Mouse (Mus musculus) cerebellum, adult 2 months (tissue): Measurements from ENCODE around the gene Gm6408. TPM values are rescaled to one million over a fixed set of nuclear protein-coding genes. Genes with fewer than 3 reads are reported as not detected.
"Not testable (repeated sequence)": the region's sequence is repeated elsewhere in the genome, so short reads cannot be mapped to it uniquely, and the experiment has no call there.

ENCODE experiments used
- DNase-seq, 2 experiments: peaks; one replicate each; pipeline ENCODE4 v3.0.0; 2021
- H3K27ac ChIP-seq: fragments of 200-500 bp; 2 replicates; pipeline ENCODE4 v1.5.1; 2012; ENCODE audit warnings: low read length, control low read depth, inconsistent platforms; ENCODE audit not compliant: insufficient read depth
- H3K27me3 ChIP-seq: fragments of 200-500 bp; 2 replicates; pipeline ENCODE4 v1.6.1; 2012; ENCODE audit warnings: inconsistent platforms, mild to moderate bottlenecking, low read length, moderate library complexity; ENCODE audit not compliant: control insufficient read depth, insufficient read depth
- H3K4me1 ChIP-seq: fragments of 200-500 bp; 2 replicates; pipeline ENCODE4 v1.6.1; 2011; ENCODE audit warnings: low read length; ENCODE audit not compliant: control insufficient read depth, insufficient read depth
- H3K4me3 ChIP-seq: fragments of 200-500 bp; replicated peaks from 2 replicates; pipeline ENCODE3; 2011; ENCODE audit warnings: mild to moderate bottlenecking, low read depth, low read length, control low read depth; ENCODE audit not compliant: insufficient read depth
- CTCF ChIP-seq: fragments of 200-500 bp; IDR thresholded peaks from 2 replicates; pipeline ENCODE4 v1.5.1; 2011; ENCODE audit warnings: low read depth, mild to moderate bottlenecking, control low read depth, low read length, moderate library complexity, borderline replicate concordance; ENCODE audit not compliant: insufficient read depth
- POLR2A ChIP-seq: fragments of 200-500 bp; IDR thresholded peaks from 2 replicates; pipeline ENCODE4 v1.6.1; 2011; ENCODE audit warnings: low read length, control low read depth, borderline replicate concordance; ENCODE audit not compliant: insufficient read depth
- WGBS: fragments of 180-500 bp; shearing (Covaris S2); methylation state at CpG from one replicate; pipeline ENCODE4 v1.1.7; 2018; 5-methylcytosine and 5-hydroxymethylcytosine counted together
- polyA plus RNA-seq: library from polyadenylated mRNA; depleted of rRNA; stranded (reverse); fragments of >200 nt; gene quantifications from 2 replicates; pipeline ENCODE4 v1.2.3, GENCODE M21; 2012; rRNA removed

Gm6408 gene
- 0.18 and 0.27 TPM in 2 replicates for polyA plus RNA-seq

DNA sequence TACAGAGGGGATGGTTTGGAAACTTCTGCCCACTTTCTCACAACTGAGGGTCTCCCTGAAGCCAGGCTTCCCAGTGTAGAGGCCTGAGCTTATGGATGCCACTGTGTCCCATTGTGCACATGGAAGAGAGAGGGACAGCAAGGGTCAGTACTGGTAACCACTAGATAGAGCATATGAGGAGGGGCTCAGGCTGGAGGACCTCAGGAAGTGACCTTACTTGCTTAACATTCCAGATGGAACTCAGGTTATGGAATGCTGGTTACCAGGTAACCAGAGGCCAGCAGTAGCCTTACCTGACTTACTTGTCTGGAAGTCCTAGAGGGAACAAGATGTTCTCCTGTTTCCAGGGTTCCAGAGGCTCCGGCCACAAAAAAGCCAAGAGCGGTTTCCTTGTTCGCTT is at the start of gene Gm6408:
Gene Gm6408, plus strand, starts transcription at position 301 of the 400 bp plus-strand sequence.
- WGBS = 89% methylated on average over 3 of the region's 3 CpGs
- not testable (repeated sequence) for H3K27ac ChIP-seq

GRCm38 (mm10) chr5:146432476-146432875 is 49.3 kb upstream of the Gm6408 start:
- Histone ChIP-seq H3K27ac (no peak overlapping the region), H3K4me3 (no peak overlapping the region), H3K27me3 (no peaks in the 10 kb centered on the region), H3K4me1 (peaks cover 5% of the 10 kb centered on the region)
- TF ChIP-seq CTCF = no peak
- TF ChIP-seq POLR2A = no peak
- DNase-seq = no peak
- WGBS = 94% methylated on average over 6 of the region's 6 CpGs

More for the DNA sequence above, at the start of gene Gm6408:
- H3K4me1 ChIP-seq, H3K4me3 ChIP-seq, DNase-seq, H3K27me3 ChIP-seq: not testable (repeated sequence)

DNA sequence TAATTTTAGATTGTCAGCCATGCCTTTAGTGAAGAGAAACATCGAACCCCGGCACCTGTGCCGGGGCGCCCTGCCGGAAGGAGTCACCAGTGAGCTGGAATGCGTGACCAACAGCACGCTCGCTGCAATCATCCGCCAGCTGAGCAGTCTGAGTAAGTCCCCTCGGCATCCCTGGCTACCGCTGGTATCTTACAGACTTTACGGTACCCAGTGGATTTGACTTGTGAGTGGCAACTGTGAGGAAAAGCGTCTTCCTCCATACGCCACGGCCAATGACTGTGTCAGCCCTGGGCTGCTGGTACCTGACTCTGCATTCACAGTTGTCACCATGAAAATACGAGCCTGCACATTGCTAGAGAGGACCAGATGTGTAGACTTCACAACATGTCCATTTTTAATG is 46.4 kb upstream of the Gm6408 start:
- Histone ChIP-seq H3K27me3 (no peaks in the 10 kb centered on the region), H3K4me1 (peaks cover 5% of the 10 kb centered on the region; the same call in 1 of the 2 replicates), H3K27ac (no peak overlapping the region), H3K4me3 (no peak overlapping the region)
- TF ChIP-seq POLR2A (no peak), CTCF (no peak)
- DNase-seq = no peak
- WGBS = 84% methylated on average over 16 of the region's 16 CpGs

DNA sequence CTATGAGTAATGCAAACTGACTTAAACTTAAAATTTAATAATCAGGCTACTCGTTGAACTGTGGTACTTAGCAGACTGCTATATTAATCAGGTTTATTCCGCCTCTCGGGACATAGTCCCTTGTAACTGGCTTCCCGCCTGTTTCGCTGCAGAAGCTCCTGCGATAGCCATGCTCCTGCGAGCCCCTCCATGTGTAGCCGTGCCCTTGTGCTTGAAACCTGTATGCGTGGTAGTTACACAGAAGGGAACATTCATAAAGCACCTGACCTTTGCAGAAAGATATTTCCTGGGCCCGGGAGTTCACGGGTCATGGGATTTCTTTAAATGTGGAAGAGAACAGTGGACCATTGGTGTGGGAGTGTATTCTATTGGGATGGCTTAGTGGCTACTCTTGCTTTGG is 45.0 kb upstream of the Gm6408 start:
- no peak for DNase-seq
- no peak for TF ChIP-seq CTCF
- TF ChIP-seq POLR2A = no peak
- Histone ChIP-seq H3K4me3 (no peak overlapping the region), H3K27me3 (no peaks in the 10 kb centered on the region), H3K27ac (no peak overlapping the region), H3K4me1 (0 out of 2 replicates have a peak, but pooled peaks cover under 1% of the 10 kb centered on the region)
- WGBS = 95% methylated on average over 11 of the region's 11 CpGs

DNA sequence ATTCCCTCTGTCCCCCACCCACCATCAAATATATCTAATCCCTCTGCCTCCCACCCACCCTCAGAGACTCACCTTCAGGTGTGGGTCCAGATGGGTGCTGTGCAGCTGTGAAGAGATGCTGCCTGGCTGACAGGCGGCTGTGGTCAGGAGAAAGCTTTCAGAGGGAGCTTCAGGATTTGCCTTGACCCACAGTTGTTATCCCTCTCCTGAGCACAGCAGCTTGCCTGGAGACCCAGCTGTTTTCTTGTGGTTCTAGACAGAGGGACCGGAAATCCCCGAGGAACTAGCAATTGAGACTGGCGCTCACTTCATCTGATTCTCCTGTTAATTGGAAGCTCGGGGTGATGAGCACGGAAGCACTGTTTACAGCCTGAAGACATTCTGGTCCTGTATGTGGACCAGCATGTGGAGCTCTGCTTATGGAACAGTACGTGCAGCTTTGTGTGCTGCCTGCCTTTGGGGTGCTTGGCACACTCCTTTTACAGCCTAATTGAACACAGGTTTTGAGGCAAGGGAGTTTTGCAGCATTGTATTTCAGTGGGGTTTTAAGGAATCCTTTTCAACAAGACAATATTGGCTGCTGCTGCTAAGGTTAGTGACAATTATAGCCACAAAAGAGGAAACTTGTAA is 42.5 kb upstream of the Gm6408 start:
- no peaks in the 10 kb centered on the region for H3K27me3 ChIP-seq
- no peak for DNase-seq
- 93% methylated on average over 7 of the region's 7 CpGs for WGBS
- H3K27ac ChIP-seq = no peak overlapping the region
- H3K4me3 ChIP-seq = no peak overlapping the region
- no peak for TF ChIP-seq POLR2A
- no peak for TF ChIP-seq CTCF
- no peaks in the 10 kb centered on the region for H3K4me1 ChIP-seq

DNA sequence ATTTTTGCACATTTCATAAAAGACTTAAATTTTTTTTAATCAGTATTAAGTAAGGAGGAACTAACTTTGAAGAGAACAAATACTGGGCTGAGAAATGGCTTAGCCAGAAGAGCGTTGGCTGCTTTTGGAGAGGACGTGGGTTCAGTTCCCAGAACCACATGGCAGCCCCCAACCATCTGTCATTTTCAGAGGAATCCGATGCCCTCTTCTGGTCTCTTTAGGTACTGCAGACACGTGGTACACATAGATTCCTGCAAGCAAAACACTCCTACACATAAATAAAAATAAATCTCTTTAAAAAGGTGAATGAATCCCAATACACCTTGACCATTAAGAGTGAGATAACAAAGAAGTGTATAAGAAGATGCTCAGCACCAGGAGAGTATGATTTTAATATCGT is 41.5 kb upstream of the Gm6408 start:
- no peak for DNase-seq
- no peak overlapping the region for H3K4me3 ChIP-seq
- H3K27me3 ChIP-seq = no peaks in the 10 kb centered on the region
- 89% methylated on average over 5 of the region's 5 CpGs for WGBS
- TF ChIP-seq CTCF (no peak), POLR2A (no peak)
- H3K4me1 ChIP-seq = no peaks in the 10 kb centered on the region
- no peak overlapping the region for H3K27ac ChIP-seq

- WGBS = 85% methylated on average over 2 of the region's 2 CpGs
- TF ChIP-seq CTCF (no peak), POLR2A (no peak)
- Histone ChIP-seq H3K4me3 (no peak overlapping the region), H3K27me3 (no peaks in the 10 kb centered on the region), H3K27ac (no peak overlapping the region), H3K4me1 (no peaks in the 10 kb centered on the region)
- DNase-seq = no peak
Measured at GRCm38 (mm10) chr5:146442767-146443166, 39.0 kb upstream of the Gm6408 start.

DNA sequence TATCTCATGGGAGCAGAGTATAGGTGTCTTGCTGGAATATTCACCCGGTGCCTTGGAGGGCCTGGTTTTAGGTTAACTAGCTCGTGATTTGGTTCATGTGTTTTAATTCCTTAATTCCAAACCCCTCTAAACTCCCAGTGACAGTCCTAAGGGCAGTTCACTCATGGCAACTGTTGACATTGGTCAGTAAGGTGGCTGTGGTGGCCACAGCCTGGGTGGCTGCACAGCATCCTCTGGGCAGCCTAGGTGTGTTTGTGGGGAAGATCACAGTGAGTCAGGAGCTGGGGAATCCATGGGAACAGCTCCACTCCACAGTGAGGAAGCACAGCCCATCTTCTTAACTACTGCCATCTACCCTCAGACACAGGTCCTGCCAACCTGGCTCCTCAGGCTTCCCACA is 35.1 kb upstream of the Gm6408 start:
- no peak overlapping the region for H3K4me3 ChIP-seq
- DNase-seq = no peak
- 93% methylated on average over 2 of the region's 2 CpGs for WGBS
- no peak overlapping the region for H3K27ac ChIP-seq
- H3K4me1 ChIP-seq = no peaks in the 10 kb centered on the region
- no peaks in the 10 kb centered on the region for H3K27me3 ChIP-seq
- TF ChIP-seq POLR2A = no peak
- TF ChIP-seq CTCF = no peak
